Mouse (Mus musculus): ENCODE measurements around the gene Galns. TPM values are rescaled to one million over a fixed set of nuclear protein-coding genes. Genes with fewer than 3 reads are reported as not detected.

Gene Galns
- polyA plus RNA-seq, 1 experiment: 3.2 TPM

DNA sequence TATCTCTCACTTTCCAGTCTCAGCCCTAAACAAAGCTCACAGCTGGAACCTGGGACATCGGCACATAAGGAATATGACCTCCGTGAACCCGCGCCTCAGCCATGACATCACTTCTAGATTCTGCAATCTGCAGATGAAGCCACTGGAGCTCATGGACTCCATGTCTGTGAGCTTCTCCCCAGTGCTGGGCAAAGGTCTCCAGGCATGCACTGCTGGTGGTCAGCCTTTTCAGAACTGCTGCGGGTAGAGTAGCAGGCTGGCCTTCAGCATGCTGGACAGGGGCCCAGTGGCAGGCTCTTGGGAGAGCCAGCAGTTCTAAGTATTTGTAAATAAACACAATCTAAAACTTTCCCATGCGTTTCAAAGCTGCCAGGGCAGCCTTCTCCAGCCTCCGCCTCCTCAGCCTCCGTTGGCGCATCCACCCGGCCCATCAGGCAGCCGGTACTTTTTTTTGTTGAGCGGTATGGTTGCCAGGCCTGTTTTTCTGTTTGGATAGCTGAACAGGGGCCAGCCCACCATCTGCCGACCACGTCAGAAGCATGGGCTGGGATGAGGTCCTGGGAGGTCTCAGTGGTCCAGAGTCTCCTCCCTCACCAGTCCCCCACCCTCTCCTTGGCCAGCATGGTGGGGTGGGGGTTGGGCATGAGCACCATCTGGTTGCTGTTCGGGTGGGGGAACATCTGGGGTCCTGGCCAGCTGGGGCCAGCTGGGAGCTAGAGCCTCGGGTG is 28.4 kb upstream of the Galns start:
- no peak for TF ChIP-seq GATA1 (IDR thresholded peaks at IDR 0.05; ENCODE audit: low read length)

DNA sequence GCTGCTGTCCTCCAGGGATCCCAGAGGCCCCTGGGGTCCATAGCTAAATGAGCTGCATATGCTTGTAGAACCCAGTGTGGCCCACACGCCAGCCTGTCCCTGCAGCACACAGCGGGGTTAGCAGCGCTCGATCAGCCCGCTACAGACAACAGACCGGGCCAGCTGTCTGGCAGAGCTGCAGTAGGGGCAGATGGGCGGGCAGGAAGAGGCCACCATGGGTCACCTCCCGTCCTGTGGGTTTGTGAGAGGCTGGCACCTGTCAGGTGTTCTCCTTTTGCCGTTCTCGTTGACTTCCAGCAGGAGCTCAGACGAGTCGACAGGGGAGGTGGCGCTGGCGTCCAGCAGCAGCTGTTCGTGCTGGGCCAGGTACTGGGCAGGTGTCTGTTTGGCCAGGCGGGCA is 27.3 kb upstream of the Galns start:
- TF ChIP-seq GATA1 (IDR thresholded peaks at IDR 0.05; ENCODE audit: low read length): no peak

DNA sequence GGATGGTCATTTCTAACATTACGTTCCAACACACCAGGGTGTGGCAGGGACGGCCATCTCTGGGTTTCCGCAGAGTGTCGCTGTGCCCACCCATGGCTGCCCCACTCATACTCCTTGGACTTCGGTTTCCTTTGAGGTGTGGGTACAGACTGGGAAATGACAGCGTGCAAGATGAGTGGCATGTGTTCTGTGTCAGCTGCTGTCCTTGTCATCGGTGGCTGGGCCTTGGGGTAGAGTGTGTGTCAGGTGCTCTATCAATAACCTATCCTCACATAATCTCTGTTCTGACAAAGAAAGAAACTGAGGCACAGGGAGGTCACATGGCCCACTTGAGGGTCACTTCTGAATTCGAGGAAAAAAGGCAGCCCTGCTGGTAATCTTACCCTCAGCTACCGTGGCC is 26.0 kb upstream of the Galns start:
- TF ChIP-seq GATA1 (IDR thresholded peaks at IDR 0.05; ENCODE audit: low read length): no peak

DNA sequence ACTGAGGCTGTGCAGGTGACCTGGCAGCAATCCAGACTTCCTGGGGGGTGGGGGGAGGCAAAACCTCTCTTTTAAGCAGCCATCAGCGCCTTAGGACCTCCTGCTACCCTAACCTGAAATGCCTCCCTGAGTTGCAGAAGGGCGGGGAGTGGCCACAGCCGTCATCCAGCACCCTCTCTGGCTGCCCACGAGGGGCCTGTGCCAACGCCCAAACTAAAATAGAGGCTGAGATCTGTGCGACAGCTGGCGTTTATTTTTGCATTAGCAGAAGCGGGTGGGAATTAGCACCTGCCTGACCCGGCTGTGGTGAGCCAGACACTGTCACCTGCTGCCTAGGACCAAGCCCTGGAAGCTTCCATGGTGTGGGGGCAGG is 25.5 kb upstream of the Galns start:
- no peak for TF ChIP-seq GATA1 (IDR thresholded peaks at IDR 0.05; ENCODE audit: low read length)

GRCm38 (mm10) chr8:122635878-122636802 is 24.9 kb upstream of the Galns start:
- peak; percentile 28 for TF ChIP-seq GATA1 (IDR thresholded peaks at IDR 0.05; ENCODE audit: low read length)

DNA sequence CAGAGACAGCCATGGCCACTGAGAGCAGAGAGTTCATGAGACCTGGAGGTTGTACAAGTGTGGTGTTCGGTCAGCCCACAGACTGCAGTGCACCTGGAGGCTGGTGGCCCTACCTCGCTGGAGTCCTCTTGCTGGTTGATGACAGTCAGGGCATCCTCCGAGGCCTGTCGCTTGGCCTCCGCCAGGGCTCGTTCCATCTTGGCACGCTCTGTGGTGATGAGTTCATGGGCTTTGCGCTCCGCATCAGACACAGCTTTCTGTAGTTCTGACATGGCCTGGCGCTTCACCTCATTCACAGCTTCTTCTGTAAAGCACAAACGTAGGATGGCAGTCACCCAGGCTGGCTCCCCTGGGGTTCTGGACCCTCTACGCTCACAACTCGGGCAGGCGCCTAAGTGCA is 21.9 kb upstream of the Galns start:
- no peak for TF ChIP-seq GATA1 (IDR thresholded peaks at IDR 0.05; ENCODE audit: low read length)

GRCm38 (mm10) chr8:122630696-122631095 is 19.4 kb upstream of the Galns start:
- no peak for TF ChIP-seq GATA1 (IDR thresholded peaks at IDR 0.05; ENCODE audit: low read length)

- no peak for TF ChIP-seq GATA1 (IDR thresholded peaks at IDR 0.05; ENCODE audit: low read length)
These were observed 18.1 kb upstream of the Galns start for GRCm38 (mm10) chr8:122629388-122629787.

- TF ChIP-seq GATA1 (IDR thresholded peaks at IDR 0.05; ENCODE audit: low read length): no peak
These were observed 15.6 kb upstream of the Galns start for GRCm38 (mm10) chr8:122626896-122627295.

DNA sequence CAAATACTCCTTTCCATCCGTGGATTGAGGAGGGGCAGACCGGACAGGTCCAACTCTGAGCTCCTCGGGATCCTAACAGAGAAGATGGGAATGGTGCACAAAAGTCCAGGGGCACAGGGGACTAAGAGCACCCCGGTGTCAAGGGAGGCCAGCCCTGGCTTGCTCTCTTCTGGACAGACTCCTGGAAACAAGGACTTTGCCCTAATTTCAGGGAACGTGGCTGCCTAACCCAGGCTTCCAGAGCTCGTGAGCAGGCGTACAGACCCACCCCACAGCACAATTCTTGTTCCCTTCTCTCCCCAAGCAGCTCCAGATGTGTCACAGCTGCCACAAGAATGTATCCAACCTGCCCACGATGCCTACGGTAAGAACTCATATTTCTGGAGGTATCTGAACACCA is 14.5 kb upstream of the Galns start:
- TF ChIP-seq GATA1 (IDR thresholded peaks at IDR 0.05; ENCODE audit: low read length): no peak

- no peak for TF ChIP-seq GATA1 (IDR thresholded peaks at IDR 0.05; ENCODE audit: low read length)
These were observed 13.4 kb upstream of the Galns start for GRCm38 (mm10) chr8:122624653-122625052.

- no peak for TF ChIP-seq GATA1 (IDR thresholded peaks at IDR 0.05; ENCODE audit: low read length)
These were observed 12.8 kb upstream of the Galns start for GRCm38 (mm10) chr8:122623844-122624642.

DNA sequence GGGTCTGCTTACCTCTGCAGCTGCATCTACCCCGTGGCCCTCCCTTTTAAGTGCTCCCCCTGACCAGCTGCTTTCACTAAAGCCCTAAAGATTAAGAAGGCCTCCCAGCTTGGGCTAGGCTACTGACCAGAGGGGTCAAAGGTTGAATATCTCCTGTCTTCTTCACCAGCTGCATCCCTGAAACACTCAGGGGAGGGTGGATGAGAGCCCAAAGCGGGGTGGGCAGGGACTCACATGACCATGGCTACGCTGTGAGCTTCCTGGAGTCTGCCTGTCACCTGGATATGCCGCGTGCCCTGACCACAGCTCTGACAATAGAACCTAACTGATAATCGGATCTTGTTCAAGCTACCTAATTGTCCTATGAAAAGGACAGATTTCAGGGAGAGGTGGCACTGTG is 11.5 kb upstream of the Galns start, which contains the start of gene Pabpn1l:
Pabpn1l (minus strand) TSS at position 13 of the 400 bp plus-strand sequence.
- no peak for TF ChIP-seq GATA1 (IDR thresholded peaks at IDR 0.05; ENCODE audit: low read length)

DNA sequence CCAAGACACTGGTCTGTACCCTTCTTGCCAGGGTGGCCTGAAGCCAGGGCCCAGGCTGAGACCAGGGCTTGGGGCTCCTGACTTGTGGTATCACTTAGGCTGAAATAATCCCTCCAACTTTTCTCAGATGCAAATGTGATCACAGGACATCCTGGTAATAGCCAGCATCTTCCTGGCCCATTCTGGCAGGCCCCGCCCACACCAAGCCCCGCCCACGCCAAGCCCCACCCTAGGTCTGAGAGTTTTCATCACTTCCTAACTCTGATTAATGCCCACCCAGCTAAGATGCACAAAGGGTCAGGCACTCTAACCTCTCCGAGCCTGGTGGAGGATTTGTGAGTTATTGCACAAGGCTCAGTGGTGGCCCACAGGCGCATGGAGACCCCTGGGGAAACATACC is 9.2 kb upstream of the Galns start:
- no peak for TF ChIP-seq GATA1 (IDR thresholded peaks at IDR 0.05; ENCODE audit: low read length)

GRCm38 (mm10) chr8:122618660-122619378 is 7.6 kb upstream of the Galns start:
- TF ChIP-seq GATA1 (IDR thresholded peaks at IDR 0.05; ENCODE audit: low read length): no peak

All from G1E-ER4 (cell line).